Mouse (Mus musculus): ENCODE results near the gene Sh2d4b.

Gene Sh2d4b

DNA sequence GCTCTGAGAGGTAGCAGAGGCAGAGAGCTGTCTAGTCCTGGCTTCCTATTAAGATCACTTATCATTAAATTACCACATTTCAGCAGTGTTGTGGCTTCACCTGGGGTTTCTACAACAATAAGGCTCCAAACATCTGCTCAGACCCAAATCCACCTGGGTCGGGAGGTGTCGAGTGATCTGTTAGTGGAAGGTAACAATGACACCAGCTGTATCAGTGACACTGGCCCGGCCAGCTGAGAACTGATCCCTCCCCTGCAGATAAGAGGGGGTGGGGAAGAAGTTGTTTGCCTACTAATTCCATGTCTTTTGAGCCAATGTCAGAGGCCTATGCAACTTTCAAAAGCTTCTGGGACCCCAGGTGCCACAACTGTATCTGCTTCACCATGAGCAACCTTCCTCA lies at the start of gene Sh2d4b:
Sh2d4b (minus strand) TSS at position 71 of the 400 bp plus-strand sequence.
- no peak for DNase-seq (ENCODE audit: low spot score)

GRCm38 (mm10) chr14:40942429-40942828 lies 49.4 kb upstream of the Sh2d4b start:
- DNase-seq (ENCODE audit: low spot score) = no peak

DNA sequence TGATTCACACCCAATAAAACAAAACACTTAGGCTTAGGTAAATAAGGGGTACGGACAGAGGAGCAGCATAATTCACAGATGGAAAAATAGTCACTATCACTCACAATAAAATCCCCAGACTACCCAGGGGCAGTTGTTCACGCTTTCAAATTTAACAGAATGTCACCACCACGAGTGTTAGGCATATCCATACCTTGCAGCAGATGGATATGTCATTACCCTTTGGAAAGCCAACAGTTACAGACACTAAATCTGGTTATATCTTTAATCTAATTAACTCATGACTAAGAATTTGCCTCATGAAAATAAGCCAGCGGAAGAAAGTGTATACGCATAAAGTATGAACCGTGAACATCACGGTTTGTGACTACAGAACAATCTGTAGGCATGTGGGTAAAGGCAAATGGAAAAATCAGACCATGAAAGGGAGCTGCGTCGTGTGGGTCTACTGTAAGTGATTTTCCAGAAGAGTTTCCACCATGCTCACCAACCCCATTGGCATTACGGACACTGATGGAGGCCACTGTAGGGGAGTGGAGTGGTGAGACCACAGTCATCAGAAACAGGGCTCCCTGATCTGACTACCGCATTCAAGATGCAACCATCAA lies 45.4 kb upstream of the Sh2d4b start:
- DNase-seq (ENCODE audit: low spot score) = no peak

GRCm38 (mm10) chr14:40937052-40937451 lies 44.0 kb upstream of the Sh2d4b start:
- no peak for DNase-seq (ENCODE audit: low spot score)

GRCm38 (mm10) chr14:40935481-40935880 lies 42.4 kb upstream of the Sh2d4b start:
- no peak for DNase-seq (ENCODE audit: low spot score)

GRCm38 (mm10) chr14:40935054-40935453 lies 42.0 kb upstream of the Sh2d4b start:
- DNase-seq (ENCODE audit: low spot score) = no peak

- DNase-seq (ENCODE audit: low spot score) = no peak
Observed at GRCm38 (mm10) chr14:40933328-40933727, 40.3 kb upstream of the Sh2d4b start.

GRCm38 (mm10) chr14:40932225-40932624 lies 39.2 kb upstream of the Sh2d4b start:
- no peak for DNase-seq (ENCODE audit: low spot score)

- DNase-seq (ENCODE audit: low spot score) = no peak
Observed at GRCm38 (mm10) chr14:40931115-40931829, 38.2 kb upstream of the Sh2d4b start.

DNA sequence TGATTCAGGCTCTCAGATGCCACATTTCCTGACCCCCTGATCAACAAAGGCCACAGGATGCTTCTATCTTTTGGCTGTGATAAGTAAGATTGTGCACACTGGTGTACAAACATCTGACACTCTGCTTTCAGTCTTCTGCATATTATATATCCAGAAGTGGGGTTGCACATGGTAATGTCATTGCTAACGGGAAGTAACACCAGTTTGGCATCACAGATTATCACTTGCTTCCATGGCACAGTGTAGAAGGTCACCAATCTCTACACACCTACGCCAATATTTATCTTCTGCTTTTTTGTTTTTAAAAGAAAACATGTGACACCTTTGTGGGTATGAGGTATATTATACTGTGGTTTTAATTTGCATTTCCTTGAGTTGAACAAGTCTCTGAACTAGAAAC lies 36.9 kb upstream of the Sh2d4b start:
- DNase-seq (ENCODE audit: low spot score) = no peak

DNA sequence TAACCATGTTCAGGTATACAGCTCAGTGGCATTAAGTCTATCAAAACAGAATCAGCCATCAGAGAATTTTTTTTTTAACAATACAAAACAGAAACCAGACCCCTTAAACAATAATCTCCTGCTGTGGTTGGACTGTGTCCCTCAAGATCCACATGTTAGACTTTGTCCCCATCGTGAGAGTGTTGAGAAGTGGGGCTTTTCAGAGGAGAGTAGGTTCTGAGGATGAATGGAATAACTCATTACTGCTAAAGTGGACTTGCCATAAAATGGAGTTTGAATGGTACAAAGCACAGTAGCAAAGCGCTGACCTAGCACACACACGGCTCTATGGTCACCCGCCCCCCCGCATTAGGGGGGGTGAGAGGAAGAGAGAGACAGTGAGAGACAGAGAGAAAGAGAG lies 35.8 kb upstream of the Sh2d4b start:
- no peak for DNase-seq (ENCODE audit: low spot score)

DNA sequence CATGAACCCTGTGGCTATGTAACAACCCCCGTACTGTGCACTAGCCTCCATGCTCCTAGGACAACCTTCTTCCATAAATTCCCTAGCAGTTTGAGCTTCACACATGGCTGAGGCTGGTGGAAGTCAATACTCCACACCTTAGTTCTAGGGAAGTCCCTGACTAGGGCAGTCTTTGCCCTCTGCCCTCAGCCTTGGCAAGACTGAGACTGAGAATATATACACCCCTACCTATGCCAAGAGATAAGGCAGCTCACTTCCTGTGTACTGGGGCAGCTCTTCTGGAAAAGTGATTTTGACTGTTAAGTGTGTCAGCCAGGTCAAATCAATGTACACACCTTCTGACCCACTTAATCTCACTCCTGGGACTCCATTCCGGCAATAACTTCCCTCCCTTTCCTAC lies 34.0 kb upstream of the Sh2d4b start:
- no peak for DNase-seq (ENCODE audit: low spot score)

DNA sequence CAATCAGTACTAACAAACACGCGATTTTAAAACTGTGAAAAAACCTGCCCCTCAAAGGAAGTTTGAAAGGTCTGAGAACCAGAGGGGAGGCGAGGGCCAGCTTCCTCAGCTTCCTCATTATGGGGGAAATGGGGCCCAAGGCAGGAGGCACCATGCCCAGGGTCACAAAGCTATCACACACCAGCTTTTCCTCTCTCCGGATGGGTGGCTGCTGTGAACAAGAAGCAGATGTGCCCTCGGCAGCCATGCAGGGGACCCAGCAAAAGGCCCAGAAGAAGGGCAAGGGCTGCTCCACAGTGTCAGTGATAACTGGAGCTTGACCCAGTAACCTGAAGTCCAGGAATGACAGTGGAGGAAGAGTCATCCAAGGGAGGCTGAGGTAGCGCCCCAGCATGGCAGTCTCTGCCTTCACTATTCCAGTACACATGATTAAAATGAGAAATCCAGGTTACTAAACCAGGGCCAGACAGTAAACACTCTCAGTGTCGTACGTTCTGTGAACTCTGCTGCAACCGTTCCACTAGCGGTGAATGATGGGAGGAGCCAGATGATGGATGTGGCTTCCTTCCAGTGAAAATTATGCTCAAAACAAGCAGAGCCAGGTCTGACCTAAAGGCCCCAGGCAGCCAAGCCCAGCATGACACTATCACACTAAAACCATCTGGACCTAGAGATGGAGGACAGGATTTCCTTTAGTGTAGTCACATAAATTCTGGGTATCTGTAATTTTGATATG lies 31.5 kb upstream of the Sh2d4b start:
- no peak for DNase-seq (ENCODE audit: low spot score)

DNA sequence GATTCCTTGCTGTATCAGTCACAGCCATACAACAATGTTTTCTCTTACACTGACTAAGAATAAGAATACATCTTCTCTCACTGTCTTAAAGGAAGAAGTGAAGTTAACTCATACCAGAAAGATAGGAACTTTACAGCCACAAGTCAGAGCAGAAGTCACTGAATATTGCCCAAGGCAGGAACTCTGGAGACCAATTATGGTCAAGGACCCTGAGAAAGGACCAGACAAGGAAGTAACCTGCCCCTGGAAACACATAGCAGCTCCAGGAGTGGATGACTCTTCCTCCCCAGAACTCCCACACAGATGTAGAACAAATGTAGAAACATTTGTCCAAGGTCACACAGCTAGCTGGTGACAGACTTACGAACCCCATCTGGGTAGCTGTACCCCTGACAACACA lies 28.2 kb upstream of the Sh2d4b start:
- no peak for DNase-seq (ENCODE audit: low spot score)

DNA sequence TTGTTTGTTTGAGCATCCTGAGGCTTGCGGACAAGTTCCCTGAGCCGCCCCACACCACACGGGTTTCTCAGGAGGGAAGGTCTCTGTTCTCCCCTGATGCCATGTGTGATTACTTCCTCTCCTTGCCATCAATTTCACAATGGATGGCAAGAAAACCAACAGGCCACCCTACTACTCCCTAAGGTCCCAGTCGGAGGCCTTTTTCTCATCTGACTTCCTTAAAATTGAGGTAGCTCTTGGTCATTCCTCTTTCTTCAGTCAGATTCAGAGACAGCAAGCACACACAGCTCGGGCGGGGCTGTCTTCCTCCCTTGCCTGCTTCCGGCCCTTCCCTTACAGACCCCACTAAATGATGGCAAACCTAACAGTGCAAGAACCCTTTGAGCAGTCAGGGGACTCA lies 26.5 kb upstream of the Sh2d4b start:
- DNase-seq (ENCODE audit: low spot score) = no peak

- DNase-seq (ENCODE audit: low spot score) = no peak
Observed at GRCm38 (mm10) chr14:40918477-40918876, 25.4 kb upstream of the Sh2d4b start.

DNA sequence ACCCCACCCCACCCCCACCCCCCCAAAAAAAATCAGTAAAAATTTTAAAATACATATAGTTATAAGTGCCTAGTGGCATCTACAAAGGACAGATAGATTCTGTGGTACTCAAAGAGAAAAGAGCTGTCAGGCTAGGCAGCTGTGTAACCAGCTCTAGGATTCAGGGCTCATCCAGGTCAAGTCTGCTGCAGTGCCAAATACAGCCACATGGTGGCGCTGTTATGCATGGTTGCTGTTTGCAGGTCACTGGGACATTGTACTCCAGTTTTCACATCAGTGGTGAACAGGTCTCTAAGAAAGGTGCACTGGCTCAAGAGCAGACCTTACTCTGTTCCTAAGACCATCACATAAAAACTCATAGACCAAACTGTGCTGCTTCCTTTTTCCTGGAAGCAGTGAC lies 24.6 kb upstream of the Sh2d4b start:
- DNase-seq (ENCODE audit: low spot score) = peak; percentile 96

DNA sequence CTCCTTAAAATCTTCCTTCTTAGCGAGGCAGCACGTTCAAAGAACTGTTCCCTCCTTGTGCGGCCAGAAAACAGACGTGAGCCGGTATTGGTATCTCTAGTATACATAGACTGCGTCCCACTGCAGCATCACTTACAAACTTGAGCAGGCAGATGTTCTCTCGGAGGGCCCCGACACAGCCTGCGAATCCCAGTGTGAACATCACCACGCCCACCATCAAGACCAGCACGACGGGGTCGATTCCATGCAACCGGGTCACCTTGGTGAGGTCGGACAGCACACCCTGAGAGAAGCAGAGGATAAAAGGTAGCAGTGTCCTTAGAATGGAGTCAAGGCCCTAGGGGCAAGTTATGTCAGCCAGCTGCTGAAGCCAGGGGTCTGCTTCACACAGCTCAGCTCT lies 23.6 kb upstream of the Sh2d4b start:
- no peak for DNase-seq (ENCODE audit: low spot score)

DNA sequence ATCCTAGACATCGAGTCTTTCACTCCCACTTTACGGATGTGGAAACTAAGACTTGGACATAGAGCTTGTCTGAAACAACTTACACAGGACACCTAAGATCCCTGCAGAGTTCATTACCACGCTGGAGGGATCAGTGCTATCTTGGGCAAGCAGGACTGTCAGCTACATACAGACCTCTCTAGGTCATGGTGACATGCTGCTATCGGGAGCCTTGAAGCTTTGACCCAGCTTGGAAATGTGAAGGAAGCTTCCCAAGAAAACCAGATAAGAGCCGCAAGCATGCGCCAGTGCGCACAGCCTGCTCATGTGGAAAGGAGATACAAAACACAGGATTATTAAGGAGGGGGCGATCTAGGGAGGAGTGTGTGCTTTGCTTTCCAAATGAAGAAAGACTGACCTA lies 22.8 kb upstream of the Sh2d4b start:
- no peak for DNase-seq (ENCODE audit: low spot score)

- no peak for DNase-seq (ENCODE audit: low spot score)
Observed at GRCm38 (mm10) chr14:40914701-40915100, 21.6 kb upstream of the Sh2d4b start.

- no peak for DNase-seq (ENCODE audit: low spot score)
Observed at GRCm38 (mm10) chr14:40913709-40914108, 20.6 kb upstream of the Sh2d4b start.

DNA sequence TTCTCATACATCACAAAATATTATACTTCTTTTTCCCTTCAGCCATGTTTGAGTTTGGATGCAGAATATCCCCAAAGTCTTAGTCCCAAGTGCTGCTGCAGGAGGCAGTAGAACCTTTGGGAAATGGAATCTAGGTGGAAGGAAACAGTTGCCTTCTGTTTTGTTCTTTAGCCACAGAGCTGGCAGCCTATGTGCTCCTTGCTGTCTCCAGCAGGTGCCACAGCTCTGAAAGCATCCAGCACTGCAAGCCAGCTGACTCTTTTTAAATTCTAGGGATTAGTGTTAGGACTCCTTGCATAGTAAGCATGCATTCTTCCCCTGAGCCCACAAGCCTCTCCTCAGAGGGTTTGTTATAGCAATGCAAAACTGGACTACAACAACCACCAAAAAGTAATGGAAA lies 18.5 kb upstream of the Sh2d4b start:
- no peak for DNase-seq (ENCODE audit: low spot score)

GRCm38 (mm10) chr14:40908763-40909162 lies 15.7 kb upstream of the Sh2d4b start:
- DNase-seq (ENCODE audit: low spot score) = no peak
